Mouse (Mus musculus): ENCODE measurements at regions not wholly inside any gene's neighbourhood (a gene's known extent, or its start where the extent isn't known, plus 50 kb on each side); places are given as distances from the start of the nearest gene placed in this dataset.
A peak's percentile ranks its signal among the peaks of the same experiment; 100 is the strongest.

DNA sequence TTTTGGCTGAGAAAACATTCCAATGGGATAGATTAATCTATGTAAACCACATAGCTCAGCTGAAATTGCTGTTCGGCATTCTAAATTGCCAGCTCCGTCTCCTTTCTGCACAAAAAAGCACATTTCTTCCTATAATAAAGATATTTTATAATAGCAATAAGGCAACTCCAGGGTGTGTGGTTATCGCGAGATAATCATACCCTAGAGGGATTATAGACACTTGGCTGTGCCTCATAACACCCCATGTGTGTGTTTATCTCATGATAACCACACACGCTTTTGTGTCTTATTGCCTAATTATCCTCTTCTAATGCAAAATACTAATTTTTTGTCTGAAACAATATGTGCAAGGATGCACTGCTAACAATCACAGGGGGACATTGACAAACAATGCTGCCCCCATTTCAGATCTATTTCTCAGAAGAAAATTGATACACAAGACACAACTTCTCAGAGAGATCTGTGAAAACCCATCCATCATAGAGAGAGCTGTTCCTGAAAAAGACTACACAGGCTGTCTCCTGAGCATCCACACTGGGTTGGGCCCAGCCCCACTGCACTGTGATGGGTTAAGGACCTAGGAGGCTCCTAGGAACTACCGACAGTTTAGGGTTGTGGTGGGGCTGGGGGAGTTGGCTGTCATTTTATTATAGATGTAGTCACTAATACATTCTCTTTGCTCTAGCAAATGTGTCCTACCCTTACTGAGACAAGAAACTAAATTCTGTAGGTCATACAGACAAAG is 454.7 kb upstream of the BC052040 start:
- no peaks in the 10 kb centered on the region for H3K4me1 ChIP-seq (replicated peaks)
- H3K4me2 ChIP-seq: no peak overlapping the region
- no peak for ATAC-seq (ENCODE audit: insufficient number of reproducible peaks, insufficient read depth, low FRiP score, low TSS enrichment, low read depth)
- H3K27ac ChIP-seq: no peak overlapping the region
- no peaks in the 10 kb centered on the region for H3K36me3 ChIP-seq
- 85% methylated on average over 6 of the region's 6 CpGs for WGBS
- H3K9ac ChIP-seq (replicated peaks): no peak overlapping the region
- H3K27me3 ChIP-seq: peaks cover 51% of the 10 kb centered on the region
- H3K4me3 ChIP-seq (replicated peaks): no peak overlapping the region
- H3K9me3 ChIP-seq: no peaks in the 10 kb centered on the region

- Histone ChIP-seq H3K4me2 (no peak overlapping the region), H3K9me3 (no peaks in the 10 kb centered on the region), H3K36me3 (no peaks in the 10 kb centered on the region), H3K4me3 (replicated peaks) (no peak overlapping the region), H3K9ac (replicated peaks) (no peak overlapping the region), H3K27ac (no peak overlapping the region), H3K27me3 (peaks cover 46% of the 10 kb centered on the region), H3K4me1 (replicated peaks) (no peaks in the 10 kb centered on the region)
- no peak for ATAC-seq (ENCODE audit: insufficient number of reproducible peaks, insufficient read depth, low FRiP score, low TSS enrichment, low read depth)
- WGBS: 43% methylated on average over 2 of the region's 2 CpGs
These were observed 449.8 kb upstream of the BC052040 start for GRCm38 (mm10) chr2:115131746-115132145.

DNA sequence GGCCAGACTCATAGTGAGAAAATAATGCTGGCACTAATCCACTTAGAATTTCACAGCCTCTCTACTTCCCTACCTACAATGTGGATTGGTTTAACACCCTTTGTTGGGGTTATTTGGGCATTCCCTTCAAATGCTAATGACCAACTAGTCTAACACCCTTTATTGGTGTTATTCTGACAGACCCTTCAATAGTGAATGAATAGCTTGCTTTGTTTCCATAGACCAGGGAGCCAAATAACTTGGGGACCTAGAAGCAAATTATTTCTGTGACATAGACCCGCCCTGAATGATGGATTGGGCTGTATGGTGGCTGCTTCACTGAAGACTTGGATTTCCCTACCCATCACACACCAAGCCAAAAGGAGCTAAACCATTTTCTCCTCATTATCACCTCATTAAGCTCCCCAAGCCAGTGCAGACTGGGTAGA is 449.3 kb upstream of the BC052040 start:
- Histone ChIP-seq H3K4me2 (no peak overlapping the region), H3K4me1 (replicated peaks) (no peaks in the 10 kb centered on the region), H3K4me3 (replicated peaks) (no peak overlapping the region), H3K27ac (no peak overlapping the region), H3K9ac (replicated peaks) (no peak overlapping the region), H3K9me3 (no peaks in the 10 kb centered on the region), H3K36me3 (no peaks in the 10 kb centered on the region), H3K27me3 (peaks cover 44% of the 10 kb centered on the region)
- WGBS: 14% methylated on average over 1 of the region's 1 CpGs
- peak; percentile 52 for ATAC-seq (ENCODE audit: insufficient number of reproducible peaks, insufficient read depth, low FRiP score, low TSS enrichment, low read depth)

DNA sequence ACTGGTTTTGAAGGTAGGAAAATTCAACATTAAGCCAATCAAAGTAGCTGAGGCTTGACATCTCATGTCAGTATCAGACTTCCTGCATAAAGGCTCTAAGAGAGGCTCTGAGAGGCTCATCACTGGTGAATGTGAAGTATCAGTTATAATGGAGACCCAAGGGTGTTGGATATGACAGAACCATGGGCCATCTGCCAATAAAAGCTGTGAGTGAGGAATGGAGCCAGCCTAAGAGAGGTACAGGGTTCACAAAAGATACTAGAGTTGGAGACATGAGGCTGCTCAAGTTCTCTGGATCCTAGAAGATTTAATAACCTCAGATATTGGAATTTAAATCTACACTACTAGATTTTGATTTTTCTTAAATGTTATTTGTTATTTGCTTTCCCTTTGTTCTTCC is 440.1 kb upstream of the BC052040 start:
- no peak overlapping the region for H3K4me2 ChIP-seq
- no peaks in the 10 kb centered on the region for H3K9me3 ChIP-seq
- no peak overlapping the region for H3K4me3 ChIP-seq (replicated peaks)
- no peak for ATAC-seq (ENCODE audit: insufficient number of reproducible peaks, insufficient read depth, low FRiP score, low TSS enrichment, low read depth)
- no peak overlapping the region for H3K27ac ChIP-seq
- H3K27me3 ChIP-seq: peaks cover 32% of the 10 kb centered on the region
- no peak overlapping the region for H3K9ac ChIP-seq (replicated peaks)
- H3K4me1 ChIP-seq (replicated peaks): no peaks in the 10 kb centered on the region
- H3K36me3 ChIP-seq: no peaks in the 10 kb centered on the region

DNA sequence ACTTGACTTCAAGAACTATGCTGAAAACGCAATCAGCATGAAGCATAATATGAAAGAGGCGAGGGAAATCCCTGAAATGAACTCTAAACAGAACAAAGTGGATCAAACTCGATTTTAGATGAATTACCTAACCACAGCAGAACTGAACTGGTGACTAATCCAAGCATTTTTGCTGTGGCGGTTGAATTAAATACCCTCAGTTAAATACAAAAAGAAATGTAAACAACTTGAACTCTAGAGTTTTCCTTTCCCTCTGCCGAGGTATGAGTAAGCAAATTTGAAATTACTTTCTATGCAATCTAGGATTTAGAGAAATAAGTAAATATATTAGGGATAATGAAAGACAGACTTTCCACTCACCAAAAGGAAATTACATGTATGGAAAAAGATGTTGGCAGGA is 409.4 kb upstream of the BC052040 start:
- Histone ChIP-seq H3K4me3 (replicated peaks) (no peak overlapping the region), H3K9ac (replicated peaks) (no peak overlapping the region), H3K4me2 (no peak overlapping the region), H3K27me3 (no peaks in the 10 kb centered on the region), H3K27ac (no peak overlapping the region), H3K36me3 (no peaks in the 10 kb centered on the region), H3K9me3 (no peaks in the 10 kb centered on the region), H3K4me1 (replicated peaks) (no peaks in the 10 kb centered on the region)
- 64% methylated on average over 5 of the region's 5 CpGs for WGBS
- ATAC-seq (ENCODE audit: insufficient number of reproducible peaks, insufficient read depth, low FRiP score, low TSS enrichment, low read depth): no peak

GRCm38 (mm10) chr2:115177076-115177475 is 404.4 kb upstream of the BC052040 start:
- Histone ChIP-seq H3K27me3 (no peaks in the 10 kb centered on the region; the same call in 1 of the 2 replicates), H3K27ac (no peak overlapping the region), H3K9ac (replicated peaks) (no peak overlapping the region), H3K4me2 (no peak overlapping the region), H3K4me1 (replicated peaks) (no peaks in the 10 kb centered on the region), H3K36me3 (no peaks in the 10 kb centered on the region), H3K9me3 (no peaks in the 10 kb centered on the region), H3K4me3 (replicated peaks) (no peak overlapping the region)
- 84% methylated on average over 1 of the region's 1 CpGs for WGBS
- no peak for ATAC-seq (ENCODE audit: insufficient number of reproducible peaks, insufficient read depth, low FRiP score, low TSS enrichment, low read depth)

GRCm38 (mm10) chr2:115177896-115178295 is 403.6 kb upstream of the BC052040 start:
- no peaks in the 10 kb centered on the region for H3K4me1 ChIP-seq (replicated peaks)
- no peaks in the 10 kb centered on the region for H3K36me3 ChIP-seq
- H3K4me3 ChIP-seq (replicated peaks): no peak overlapping the region
- ATAC-seq (ENCODE audit: insufficient number of reproducible peaks, insufficient read depth, low FRiP score, low TSS enrichment, low read depth): no peak
- no peak overlapping the region for H3K4me2 ChIP-seq
- no peaks in the 10 kb centered on the region for H3K9me3 ChIP-seq
- H3K27me3 ChIP-seq: no peaks in the 10 kb centered on the region; the same call in 1 of the 2 replicates
- WGBS: 64% methylated on average over 1 of the region's 1 CpGs
- H3K27ac ChIP-seq: no peak overlapping the region
- no peak overlapping the region for H3K9ac ChIP-seq (replicated peaks)

DNA sequence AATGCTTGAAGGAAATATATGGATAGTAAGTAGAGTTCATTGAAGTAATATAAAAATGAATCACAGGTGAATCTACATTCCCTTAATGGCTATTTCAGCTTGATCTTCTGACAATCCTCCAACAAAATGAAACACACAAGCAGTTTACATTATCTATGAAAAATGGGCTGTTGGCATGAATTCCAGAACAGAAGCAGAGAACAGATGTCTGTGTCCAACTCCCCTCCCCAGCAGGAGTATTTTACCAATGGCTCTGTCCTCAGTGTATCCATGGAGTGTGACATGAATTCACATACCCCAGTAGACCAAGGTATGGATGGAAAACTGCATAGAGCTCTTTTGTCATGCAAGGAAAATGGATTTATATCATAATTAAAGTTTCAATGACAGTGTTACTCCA is 370.3 kb upstream of the BC052040 start:
- Histone ChIP-seq H3K4me2 (no peak overlapping the region), H3K4me3 (replicated peaks) (no peak overlapping the region), H3K9ac (replicated peaks) (no peak overlapping the region), H3K27ac (no peak overlapping the region), H3K36me3 (no peaks in the 10 kb centered on the region), H3K9me3 (no peaks in the 10 kb centered on the region), H3K27me3 (peaks cover 2% of the 10 kb centered on the region; the same call in 1 of the 2 replicates), H3K4me1 (replicated peaks) (peaks cover 7% of the 10 kb centered on the region)
- ATAC-seq (ENCODE audit: insufficient number of reproducible peaks, insufficient read depth, low FRiP score, low TSS enrichment, low read depth): no peak

- Histone ChIP-seq H3K9ac (replicated peaks) (no peak overlapping the region), H3K9me3 (no peaks in the 10 kb centered on the region), H3K27me3 (peaks cover 2% of the 10 kb centered on the region; the same call in 1 of the 2 replicates), H3K4me3 (replicated peaks) (peak overlapping the region; percentile 12; the same call in 1 of the 2 replicates), H3K4me2 (peak overlapping the region; percentile 48), H3K36me3 (no peaks in the 10 kb centered on the region), H3K4me1 (replicated peaks) (peaks cover 7% of the 10 kb centered on the region), H3K27ac (0 out of 2 replicates have a peak overlapping the region, but pooled peaks have one; percentile 32)
- peak; percentile 66; the same call in 1 of the 2 replicates for ATAC-seq (ENCODE audit: insufficient number of reproducible peaks, insufficient read depth, low FRiP score, low TSS enrichment, low read depth)
- 10% methylated on average over 18 of the region's 18 CpGs for WGBS
These were observed 368.1 kb upstream of the BC052040 start for GRCm38 (mm10) chr2:115213181-115213970.

- H3K9me3 ChIP-seq: no peaks in the 10 kb centered on the region
- no peak overlapping the region for H3K4me3 ChIP-seq (replicated peaks)
- 56% methylated on average over 6 of the region's 6 CpGs for WGBS
- no peak overlapping the region for H3K9ac ChIP-seq (replicated peaks)
- peaks cover 2% of the 10 kb centered on the region; the same call in 1 of the 2 replicates for H3K27me3 ChIP-seq
- ATAC-seq (ENCODE audit: insufficient number of reproducible peaks, insufficient read depth, low FRiP score, low TSS enrichment, low read depth): no peak
- H3K36me3 ChIP-seq: no peaks in the 10 kb centered on the region
- H3K4me1 ChIP-seq (replicated peaks): peaks cover 7% of the 10 kb centered on the region
- no peak overlapping the region for H3K4me2 ChIP-seq
- H3K27ac ChIP-seq: no peak overlapping the region
These were observed 367.2 kb upstream of the BC052040 start for GRCm38 (mm10) chr2:115214292-115214691.

GRCm38 (mm10) chr2:115230041-115230440 is 351.5 kb upstream of the BC052040 start:
- WGBS: 91% methylated on average over 4 of the region's 4 CpGs
- Histone ChIP-seq H3K27me3 (no peaks in the 10 kb centered on the region), H3K36me3 (no peaks in the 10 kb centered on the region), H3K9me3 (no peaks in the 10 kb centered on the region), H3K4me2 (no peak overlapping the region), H3K27ac (no peak overlapping the region), H3K4me3 (replicated peaks) (no peak overlapping the region), H3K9ac (replicated peaks) (no peak overlapping the region), H3K4me1 (replicated peaks) (no peaks in the 10 kb centered on the region)
- ATAC-seq (ENCODE audit: insufficient number of reproducible peaks, insufficient read depth, low FRiP score, low TSS enrichment, low read depth): no peak

All from limb, embryonic 12.5 days (tissue).